Mouse (Mus musculus) ES-Bruce4 (cell line): Measurements from ENCODE around the gene Zfp558.

Experiments
- EP300 ChIP-seq: IDR thresholded peaks from 2 replicates; pipeline ENCODE4 v1.6.1; 2011; ENCODE audit warnings: low read depth, low read length; ENCODE audit not compliant: insufficient read depth
- POLR2A ChIP-seq: IDR thresholded peaks from one replicate; pipeline ENCODE4 v1.8.1; 2011; ENCODE audit warnings: low read length; ENCODE audit not compliant: insufficient read depth

GRCm38 (mm10) chr9:18508098-18508497, 30.0 kb upstream of the Zfp558 start:
- no peak for TF ChIP-seq POLR2A
- no peak for TF ChIP-seq EP300
